Mouse (Mus musculus): Measurements from ENCODE around the gene Snrpa.

The Snrpa gene

DNA sequence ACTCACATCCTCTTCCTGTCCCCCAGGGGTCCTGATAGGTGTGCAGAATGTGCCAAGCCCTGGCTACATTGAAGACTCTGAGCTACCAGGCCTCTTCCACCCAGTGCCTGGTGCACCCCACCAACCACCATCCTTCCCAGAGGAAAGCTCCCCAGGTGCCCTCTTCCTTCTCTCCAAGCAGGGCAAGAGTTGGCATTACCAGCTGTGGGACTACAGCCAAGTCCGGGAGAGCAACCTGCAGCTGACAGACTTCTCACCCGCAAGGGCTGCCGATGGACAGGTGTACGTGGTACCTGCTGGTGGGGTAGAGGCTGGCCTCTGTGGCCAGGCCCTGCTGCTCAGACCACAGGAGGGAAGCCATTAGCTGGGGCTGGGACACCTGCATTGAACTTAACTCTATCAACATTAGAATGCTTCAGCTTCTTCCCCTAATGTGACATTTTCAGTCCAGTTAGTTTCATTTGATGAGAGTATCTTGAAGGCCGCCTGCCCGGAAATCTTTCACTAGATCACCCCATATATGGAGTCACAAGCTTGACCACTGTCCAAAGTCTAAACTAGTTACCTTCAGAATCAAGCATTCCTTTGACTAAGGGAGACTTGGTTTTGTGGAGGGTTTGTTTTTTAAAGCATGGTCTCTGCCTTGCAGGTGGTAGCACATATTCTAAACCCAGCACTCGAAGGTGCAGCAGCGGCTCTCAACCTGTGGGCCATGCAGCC is 7.8 kb upstream of the Snrpa start:
- in situ Hi-C loops (cut with MboI; ENCODE audit: low sequenced_read_pairs): no loop called here

DNA sequence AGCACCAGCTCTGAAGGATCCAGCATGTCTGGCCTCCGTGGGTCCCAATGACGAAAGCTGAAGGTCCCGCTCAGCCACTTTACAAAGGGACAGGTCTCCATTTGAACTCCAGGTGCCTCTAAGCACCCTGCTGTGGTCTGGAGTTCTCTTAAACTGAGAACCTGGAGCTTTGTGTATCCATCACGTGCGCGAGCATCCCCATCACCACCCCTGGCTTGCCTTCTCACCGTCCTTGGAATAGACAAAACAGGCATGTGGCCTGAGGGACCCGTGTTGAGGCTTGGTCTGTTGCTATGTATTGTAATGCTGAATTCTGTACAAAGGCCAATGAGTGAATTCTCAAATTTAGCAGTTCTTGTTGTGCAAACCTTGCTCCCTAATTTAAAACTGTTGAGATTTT is 2.7 kb upstream of the Snrpa start:
- in situ Hi-C loops (cut with MboI; ENCODE audit: low sequenced_read_pairs): no loop called here

DNA sequence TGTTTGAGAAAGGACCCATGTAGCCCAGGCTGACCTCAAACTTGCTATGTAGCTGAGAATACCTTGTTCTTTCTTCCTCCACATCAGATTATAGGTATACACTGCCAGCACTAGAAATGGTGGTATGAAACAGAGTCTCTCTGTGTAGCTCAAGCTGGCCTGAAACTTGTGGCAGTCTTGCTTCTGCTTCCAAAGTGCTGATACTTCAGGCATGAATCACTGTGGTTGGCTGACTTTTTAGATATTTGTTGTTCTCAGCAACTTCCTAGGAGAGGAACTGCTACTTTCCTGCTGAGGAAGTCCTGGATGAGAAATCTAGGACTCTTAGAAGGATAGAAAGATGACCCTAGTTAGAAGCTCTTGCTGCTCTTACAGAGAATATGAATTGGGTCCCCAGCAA is 2.3 kb upstream of the Snrpa start:
- in situ Hi-C loops (cut with MboI; ENCODE audit: low sequenced_read_pairs): no loop called here

DNA sequence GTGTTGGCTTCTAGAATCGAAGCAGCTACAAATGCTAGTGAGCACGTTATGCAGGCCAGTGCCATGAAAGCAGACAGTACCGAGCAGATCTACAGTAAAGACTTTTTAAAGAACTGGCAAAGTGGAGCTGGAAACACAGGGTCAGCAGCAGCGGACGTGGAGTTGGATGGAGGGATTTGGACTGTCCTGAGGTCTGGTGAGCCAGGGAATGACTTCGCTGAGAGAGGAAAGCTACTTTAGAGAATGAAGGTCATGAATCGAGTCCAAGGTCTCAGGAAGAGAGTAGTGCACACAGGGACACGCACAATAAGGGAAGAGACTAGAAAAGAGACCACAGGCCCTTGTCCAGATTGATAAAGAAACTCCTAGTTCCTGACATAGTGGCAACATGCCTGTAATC is 1.6 kb upstream of the Snrpa start:
- in situ Hi-C loops (cut with MboI; ENCODE audit: low sequenced_read_pairs): no loop called here

GRCm38 (mm10) chr7:27197136-27197535 is 1.1 kb upstream of the Snrpa start:
- in situ Hi-C loops (cut with MboI; ENCODE audit: low sequenced_read_pairs): no loop called here

GRCm38 (mm10) chr7:27193731-27194130 is 2.3 kb downstream of the Snrpa start:
- in situ Hi-C loops (cut with MboI; ENCODE audit: low sequenced_read_pairs): no loop called here

GRCm38 (mm10) chr7:27192434-27192833 is 3.6 kb downstream of the Snrpa start:
- in situ Hi-C loops (cut with MboI; ENCODE audit: low sequenced_read_pairs): no loop called here

- in situ Hi-C loops (cut with MboI; ENCODE audit: low sequenced_read_pairs): no loop called here
Measured at GRCm38 (mm10) chr7:27189271-27189931, 6.7 kb downstream of the Snrpa start.

DNA sequence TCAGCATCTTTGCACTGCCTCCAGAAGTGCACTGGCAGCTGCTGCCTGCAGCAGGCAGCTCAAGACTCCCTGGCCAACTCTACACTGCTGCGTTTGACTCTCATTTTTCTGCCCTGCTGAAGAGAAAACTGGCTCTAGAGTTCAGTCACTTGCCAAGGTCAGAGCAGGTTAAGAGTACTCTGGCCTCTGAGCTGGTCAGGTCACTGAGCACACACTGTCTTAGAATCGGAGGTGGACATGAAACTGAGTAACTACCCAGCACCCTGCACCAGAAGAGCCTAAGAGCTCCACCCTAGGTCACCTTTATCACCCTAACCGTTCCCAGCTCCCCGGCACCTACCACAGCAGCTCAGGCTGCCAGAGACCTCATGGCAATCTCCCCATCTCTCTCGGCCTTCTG is 10.1 kb downstream of the Snrpa start:
- in situ Hi-C loops (cut with MboI; ENCODE audit: low sequenced_read_pairs): no loop called here

GRCm38 (mm10) chr7:27184964-27185363 is 11.1 kb downstream of the Snrpa start:
- in situ Hi-C loops (cut with MboI; ENCODE audit: low sequenced_read_pairs): no loop called here

DNA sequence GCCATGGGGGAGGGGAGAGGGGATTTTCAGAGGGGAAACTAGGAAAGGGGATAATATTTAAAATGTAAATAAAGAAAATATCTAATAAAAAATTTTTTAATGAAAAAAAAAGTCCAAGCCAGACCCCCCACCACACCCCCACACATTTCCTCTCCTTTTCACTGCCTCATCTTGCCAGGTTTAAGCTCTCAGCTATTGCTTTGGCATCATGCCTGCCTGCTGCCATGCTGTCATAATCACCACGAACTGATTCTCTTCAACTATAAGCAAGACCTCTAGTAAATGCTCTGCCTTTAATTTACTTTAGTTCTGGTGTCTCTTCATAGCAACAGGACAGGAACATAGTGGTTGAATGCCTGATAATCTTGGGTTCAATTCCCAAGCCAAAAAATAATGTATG is 13.6 kb downstream of the Snrpa start:
- in situ Hi-C loops (cut with MboI; ENCODE audit: low sequenced_read_pairs): no loop called here

- in situ Hi-C loops (cut with MboI; ENCODE audit: low sequenced_read_pairs): no loop called here
Measured at GRCm38 (mm10) chr7:27180837-27181695, 15.0 kb downstream of the Snrpa start, which contains the start of the genes Gm21983 and Mia. TSS of gene Gm21983 (minus strand) at chr7:27181086. TSS of gene Mia (minus strand) at chr7:27181157.

- in situ Hi-C loops (cut with MboI; ENCODE audit: low sequenced_read_pairs): no loop called here
Measured at GRCm38 (mm10) chr7:27180036-27180435, 16.0 kb downstream of the Snrpa start.

DNA sequence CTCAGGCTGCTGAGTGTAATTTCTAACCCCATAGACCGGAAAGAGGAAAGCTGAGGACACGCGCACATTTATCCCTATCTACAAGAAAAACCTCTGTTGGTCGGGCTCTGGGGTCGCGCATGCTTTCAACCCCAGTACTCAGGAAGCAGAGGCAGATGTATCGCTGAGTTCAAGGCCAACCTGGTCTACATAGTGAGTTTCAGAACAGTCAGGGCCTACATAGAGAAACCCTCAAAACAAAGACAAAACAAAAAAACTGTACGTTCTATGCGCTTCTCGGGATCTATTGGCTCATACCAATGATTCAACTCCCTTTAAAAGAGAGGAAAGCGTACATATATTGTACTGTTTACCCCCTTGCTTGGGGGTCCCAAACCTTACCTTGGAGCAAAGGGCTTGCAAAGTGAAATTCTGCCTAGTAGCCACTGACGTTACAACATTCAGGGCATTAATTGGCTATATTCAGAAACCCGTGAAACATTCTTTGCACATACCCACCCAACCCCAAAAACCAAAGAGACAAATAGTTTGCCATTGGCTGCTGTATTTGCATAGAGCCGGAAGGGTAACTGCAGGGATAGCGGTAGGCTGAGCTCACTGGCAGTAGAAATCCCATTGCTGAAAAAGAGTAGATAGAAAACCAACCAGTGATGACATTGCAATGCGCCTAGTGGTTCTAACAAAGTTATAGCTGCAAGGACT is 16.7 kb downstream of the Snrpa start:
- in situ Hi-C loops (cut with MboI; ENCODE audit: low sequenced_read_pairs): no loop called here

DNA sequence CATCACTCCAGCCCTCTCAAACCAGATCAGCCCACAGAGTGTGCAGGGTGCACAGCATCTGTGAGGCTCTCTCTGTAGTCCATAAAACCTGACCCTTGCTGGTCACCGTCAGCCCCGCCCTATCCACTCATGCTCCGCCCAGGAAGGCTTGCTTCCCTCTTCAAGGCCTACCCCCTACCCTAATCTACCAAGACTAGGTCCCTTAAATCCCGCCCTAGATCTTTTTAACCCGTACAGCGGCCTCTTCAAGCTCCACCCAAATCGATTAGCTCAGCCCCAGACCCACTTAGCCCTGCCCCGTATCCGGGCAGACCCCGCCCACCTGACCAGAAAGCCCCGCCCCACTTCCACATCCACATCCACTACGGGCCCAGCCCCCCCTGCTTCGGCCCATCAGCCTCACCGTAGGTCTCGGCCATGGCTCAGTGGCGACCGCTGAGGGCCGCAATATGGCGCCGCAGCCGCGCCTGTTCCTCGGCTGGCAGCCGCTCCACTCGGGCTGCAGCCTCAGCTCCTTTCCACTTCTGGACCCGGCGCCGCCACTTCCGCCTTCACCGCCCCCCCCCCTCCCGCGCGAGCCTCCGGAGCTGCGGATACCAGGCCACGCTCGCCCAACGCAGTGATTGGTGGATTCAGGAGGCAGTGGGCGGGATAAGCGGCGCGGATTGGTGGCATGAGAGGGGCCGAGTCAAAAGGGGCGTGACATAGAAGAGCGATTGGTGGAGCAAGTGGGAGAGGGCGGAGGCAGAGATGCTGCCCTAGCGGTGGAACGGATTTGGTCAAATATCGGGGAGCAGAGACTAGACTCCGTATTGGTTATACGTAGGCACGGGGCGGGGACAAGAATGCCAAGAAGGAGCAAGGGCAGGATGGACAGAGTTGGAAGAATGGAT is 17.5 kb downstream of the Snrpa start, which contains the start of gene Rab4b:
Gene Rab4b (minus strand): TSS at position 573 of the 893 bp plus-strand sequence.
- in situ Hi-C loops (cut with MboI; ENCODE audit: low sequenced_read_pairs): no loop called here

DNA sequence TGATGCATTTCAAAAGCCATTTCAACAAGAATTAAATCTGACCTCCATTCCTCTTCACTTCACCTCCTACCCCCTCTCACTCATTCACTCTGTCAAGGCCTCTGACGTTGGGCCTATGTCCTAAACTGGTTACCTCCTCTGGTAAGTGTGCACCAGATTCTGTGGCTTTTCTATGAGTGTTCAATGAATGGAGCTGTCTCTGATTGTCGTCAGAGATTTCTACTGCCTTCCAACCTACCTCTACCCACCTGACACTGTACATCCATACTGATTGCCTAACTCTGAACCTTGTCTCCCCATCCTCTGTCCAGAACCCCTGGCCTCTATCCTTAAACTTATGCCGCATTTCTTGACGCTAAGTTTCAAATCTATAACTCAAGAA is 18.1 kb downstream of the Snrpa start:
- in situ Hi-C loops (cut with MboI; ENCODE audit: low sequenced_read_pairs): no loop called here

DNA sequence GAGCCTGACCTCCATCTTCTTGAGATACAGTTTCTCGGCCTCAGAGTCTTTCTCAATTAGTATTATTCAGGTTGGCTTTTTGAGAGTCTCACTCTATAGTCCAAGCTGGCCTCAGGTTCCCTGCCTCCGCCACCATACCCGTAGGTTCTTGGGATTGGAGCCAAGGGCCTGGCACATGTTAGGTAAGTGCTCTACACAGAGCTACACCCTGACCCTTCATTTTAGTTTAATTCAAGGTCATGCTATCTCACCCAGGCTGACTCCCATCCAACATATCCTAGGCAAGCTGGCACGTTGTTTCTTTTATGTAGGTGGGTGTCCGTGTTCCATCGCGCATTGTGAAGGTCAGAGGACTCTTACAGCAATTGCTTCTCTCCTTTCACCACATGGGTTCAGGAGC is 21.2 kb downstream of the Snrpa start:
- in situ Hi-C loops (cut with MboI; ENCODE audit: low sequenced_read_pairs): no loop called here

DNA sequence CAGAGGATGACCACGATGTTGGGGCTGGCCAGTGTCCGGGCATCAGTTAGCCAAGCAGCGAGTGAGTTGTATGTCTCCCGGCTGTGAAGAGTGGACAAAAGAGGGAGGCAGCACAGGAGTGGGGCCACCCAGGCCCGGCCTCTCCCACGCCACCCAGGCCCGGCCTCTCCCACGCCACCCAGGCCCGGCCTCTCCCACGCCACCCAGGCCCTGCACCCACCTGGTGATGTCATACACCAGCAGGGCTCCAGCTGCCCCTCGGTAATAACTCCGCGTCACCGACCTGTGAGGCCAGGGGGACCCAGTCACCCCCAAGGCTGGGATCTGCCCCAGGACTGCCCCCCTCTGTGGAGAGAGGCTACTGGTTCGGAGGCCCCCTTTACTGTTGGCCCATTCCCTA is 21.6 kb downstream of the Snrpa start:
- in situ Hi-C loops (cut with MboI; ENCODE audit: low sequenced_read_pairs): no loop called here

- in situ Hi-C loops (cut with MboI; ENCODE audit: low sequenced_read_pairs): no loop called here
Measured at GRCm38 (mm10) chr7:27170981-27171380, 25.1 kb downstream of the Snrpa start.

DNA sequence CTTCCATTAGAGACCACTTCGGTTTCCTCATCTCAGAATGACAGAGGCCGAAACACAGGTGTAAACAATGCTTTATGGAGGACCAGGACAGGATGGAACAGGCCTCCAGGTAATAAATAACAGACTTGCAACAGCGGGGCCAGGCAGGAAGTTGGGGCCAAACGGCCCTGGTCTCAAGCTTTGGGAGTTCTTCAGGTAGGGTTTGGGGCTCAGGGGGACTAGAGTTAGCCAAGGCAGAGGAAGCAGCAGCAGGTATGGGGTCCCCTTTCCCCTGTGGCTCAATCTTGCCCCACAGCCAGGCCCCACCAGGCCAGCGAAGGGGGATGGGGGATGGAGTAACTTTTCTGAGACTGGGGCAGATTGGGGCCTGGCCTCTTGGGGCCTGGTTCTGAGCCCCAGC is 27.7 kb downstream of the Snrpa start:
- in situ Hi-C loops (cut with MboI; ENCODE audit: low sequenced_read_pairs): no loop called here
